Mouse (Mus musculus): ENCODE measurements around the gene Tulp2.

DNA sequence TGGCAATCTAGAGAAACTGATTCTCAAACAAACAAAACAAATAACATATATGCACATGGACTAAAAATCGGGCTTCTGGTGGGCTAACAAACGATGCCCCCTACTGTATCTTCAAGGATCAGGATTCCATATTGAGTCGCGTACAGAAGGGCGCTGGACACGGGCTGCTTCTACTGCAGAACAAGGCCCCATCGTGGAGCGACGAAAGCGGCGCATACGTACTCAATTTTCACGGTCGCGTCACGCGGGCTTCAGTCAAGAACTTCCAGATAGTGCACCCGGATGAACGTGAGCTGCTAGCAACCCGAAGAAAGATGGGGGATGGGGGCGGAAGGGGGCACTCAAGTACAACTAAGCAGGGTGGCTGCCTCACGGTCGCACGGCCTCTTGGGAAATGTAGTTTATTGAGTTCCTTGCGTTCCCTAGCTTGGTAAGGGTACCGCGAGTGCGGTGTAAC, 40.1 kb downstream of the Tulp2 start:
- no peak for TF ChIP-seq POLR2A (IDR thresholded peaks at IDR 0.05; ENCODE audit: low read depth, low read length)
- TF ChIP-seq CTCF (conservative IDR thresholded peaks at IDR 0.05; ENCODE audit: insufficient read depth, insufficient read length, low read depth, low read length) = no peak
